Mouse (Mus musculus) kidney, postnatal 14 days (tissue): ENCODE data around the gene Med21.

Experiments
- DNase-seq: peaks from one replicate; pipeline ENCODE4 v3.0.0; 2022; ENCODE audit warnings: mixed read lengths

Med21 gene

DNA sequence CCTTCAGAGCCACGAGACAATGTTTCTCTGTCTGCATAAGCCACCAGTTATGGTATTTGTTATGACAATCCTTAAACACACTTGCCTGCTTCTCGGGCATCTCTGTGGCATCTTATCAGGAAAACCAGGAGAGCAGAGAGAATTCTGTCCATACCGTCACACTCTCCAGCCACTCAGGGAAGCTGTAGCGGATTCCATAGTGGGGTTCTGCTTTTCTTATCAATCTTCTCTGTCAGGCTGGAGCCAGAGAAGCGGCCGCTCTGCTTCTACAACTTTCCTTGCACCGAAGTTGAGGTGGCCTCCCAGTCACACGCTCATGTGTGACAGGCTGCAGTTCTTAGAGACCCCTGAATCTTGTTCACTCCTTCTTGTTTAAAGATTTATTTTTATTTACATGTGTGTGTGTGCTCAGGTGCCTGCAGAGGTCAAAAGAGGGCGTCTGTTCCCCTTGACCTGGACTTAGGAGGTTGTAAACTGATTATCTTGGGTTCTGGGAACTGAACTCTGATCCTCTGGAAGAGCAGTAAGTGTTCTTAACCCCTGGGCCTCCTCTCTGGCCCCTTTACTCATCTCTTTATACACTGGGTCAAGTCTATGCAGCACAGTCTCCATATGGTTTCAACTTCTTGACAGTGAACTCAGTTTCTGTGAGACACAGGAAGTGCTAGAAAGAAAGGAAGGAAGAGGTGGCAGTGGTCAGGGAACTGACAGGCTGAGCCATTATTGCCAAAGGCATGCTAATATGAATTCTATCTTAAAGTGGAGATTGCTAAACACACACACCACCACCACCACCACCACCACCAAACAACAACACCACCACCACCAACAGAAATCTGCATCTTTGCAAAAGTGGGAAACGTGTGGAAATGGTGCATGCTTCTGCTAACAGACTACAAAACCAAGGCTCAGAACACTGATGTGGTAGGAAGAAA, 36.1 kb downstream of the Med21 start:
- DNase-seq: no peak

DNA sequence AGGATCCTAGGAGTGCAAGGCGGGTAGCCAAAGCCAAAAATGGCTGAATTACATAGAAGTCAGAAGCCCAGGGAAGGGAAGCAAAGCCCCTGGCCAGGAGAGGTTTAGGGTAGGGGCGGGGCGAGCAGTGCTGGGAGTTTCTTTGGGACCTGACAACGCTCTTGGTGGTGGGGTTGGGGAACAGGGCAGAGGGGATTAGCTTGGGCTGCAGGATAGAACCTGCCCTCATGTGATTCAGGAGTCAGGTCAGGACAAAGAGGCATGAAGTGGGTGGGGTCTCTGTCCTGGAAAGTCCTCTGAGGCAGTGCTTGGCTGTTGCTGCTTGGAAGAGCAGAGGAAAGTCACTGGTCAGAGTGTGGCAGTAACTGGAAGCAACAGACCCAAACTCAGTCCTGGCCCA, 41.5 kb downstream of the Med21 start:
- DNase-seq: no peak

GRCm38 (mm10) chr6:146685781-146686308, 43.5 kb downstream of the Med21 start:
- peak; percentile 14 for DNase-seq

DNA sequence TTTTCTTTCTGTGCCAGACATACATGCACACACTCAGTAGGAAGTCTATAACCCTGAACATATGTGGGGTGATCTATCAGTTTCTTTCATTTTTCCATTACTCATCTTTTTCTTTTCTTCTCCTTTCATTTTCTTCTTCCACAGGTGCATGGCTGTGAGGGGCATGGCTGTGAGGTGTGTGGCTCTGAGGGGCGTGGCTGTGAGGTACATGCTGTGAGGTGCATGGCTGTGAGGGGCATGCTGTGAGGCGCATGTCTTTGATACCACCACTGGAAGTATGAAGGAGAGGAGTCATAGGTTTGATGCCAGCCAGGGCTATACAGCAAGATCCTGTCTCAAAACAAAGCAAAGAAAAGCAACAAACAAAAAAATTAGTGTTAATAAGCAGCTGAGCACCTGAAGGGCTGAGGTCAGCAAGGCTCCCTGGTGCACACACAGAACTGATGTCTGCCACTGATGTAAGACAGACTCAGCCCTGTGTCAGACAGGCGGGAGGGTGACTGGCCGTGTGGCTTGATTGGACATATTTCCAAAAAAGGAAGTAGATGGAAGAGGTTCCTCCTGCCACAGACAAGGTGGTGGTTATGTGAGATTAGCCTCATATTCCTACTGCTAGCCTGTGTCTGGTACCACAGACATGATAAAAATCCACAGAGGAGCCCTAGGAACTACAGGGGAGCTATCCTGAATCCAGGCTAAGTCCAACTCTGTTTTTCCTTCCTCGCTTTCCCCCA, 44.3 kb downstream of the Med21 start:
- no peak for DNase-seq

- DNase-seq: no peak
Measured at GRCm38 (mm10) chr6:146688010-146688409, 45.7 kb downstream of the Med21 start.

GRCm38 (mm10) chr6:146688861-146689260, 46.5 kb downstream of the Med21 start:
- DNase-seq: no peak

DNA sequence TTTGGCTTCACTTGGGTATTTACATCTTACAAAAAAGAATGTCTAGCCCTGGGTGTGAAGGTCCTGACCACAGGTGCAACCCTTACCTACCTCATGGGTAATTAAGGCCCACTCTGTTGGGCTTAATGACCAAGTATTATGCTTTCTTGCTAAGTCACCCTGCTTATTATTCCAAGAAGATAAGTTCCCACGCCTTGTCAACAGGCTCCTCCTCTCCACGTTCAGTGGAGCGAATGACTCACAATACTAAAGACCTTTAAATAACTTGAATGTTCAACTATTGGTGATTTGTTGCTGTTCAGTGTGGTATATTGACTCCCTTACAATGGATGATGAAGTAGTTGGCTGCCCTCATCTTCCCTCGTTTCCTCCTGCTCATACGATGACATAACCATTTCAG, 55.4 kb downstream of the Med21 start:
- DNase-seq: no peak

DNA sequence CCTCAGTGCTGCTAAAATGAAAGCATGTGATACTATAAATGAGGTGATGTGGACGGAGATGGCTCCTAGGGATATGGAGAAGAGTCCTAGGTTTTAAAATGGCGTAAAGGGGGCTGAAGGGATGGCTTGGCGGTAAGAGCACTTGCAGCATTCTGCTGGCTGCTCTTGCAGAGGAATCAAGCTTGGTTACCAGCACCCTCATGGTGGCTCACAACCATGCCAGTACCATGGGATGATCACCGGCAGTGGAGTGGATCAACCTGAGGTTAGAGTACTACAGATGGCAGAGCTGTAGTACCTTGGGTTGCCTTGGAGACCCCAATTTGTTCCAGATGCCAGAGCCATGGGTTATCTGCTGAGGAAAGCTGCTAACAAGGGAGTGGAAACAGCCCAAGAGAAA, 56.0 kb downstream of the Med21 start:
- DNase-seq: no peak
